Mouse (Mus musculus) cerebellum, adult 18-20 months (tissue): ENCODE measurements around the gene Smim13.

Experiments
- DNase-seq, 2 experiments: peaks; one replicate each; pipeline ENCODE4 v3.0.0; 2021

Smim13 gene

DNA sequence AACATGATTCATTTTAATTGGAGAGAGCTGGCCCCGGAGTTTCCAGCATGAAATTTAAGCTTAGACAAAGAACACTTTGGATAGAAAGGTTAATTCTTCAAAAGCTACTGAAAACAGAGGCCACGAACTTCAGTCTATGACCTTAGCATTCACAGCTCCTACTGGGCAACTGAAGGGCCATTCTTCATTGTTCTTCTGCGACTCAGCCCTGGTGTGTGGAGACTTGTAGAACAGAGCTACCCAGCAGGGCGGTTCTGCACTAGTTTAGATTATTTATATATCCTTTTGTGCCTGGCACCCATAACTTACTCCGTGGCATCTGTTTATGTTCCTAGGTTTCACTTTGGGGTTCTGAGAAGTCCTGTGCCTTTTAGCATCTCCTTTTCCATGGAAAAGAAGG is 44.0 kb downstream of the Smim13 start:
- no peak for DNase-seq

- DNase-seq: no peak
Measured at GRCm38 (mm10) chr13:41295886-41296285, 46.2 kb downstream of the Smim13 start.

GRCm38 (mm10) chr13:41296396-41296795 is 46.8 kb downstream of the Smim13 start:
- DNase-seq: peak in 1 of 2 experiments; percentile 10

DNA sequence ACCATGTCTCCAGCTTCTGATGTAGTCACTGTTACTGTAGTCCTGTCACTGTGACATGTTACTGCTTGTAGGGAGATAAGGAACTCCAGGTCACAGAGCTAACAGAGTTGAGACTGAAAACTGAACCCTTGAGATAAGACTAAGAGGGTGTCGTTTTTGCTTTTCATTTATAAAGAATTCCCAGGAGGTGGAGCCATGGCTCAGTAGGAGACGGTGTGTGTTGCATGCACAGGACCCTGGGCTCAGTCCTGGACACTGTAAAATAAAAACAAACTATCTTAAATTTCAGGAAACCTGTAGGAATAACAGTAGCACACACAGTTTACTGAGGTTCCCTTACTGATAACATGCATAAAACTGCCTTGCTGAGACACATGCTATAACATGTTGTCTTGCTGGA is 48.9 kb downstream of the Smim13 start:
- DNase-seq: no peak

DNA sequence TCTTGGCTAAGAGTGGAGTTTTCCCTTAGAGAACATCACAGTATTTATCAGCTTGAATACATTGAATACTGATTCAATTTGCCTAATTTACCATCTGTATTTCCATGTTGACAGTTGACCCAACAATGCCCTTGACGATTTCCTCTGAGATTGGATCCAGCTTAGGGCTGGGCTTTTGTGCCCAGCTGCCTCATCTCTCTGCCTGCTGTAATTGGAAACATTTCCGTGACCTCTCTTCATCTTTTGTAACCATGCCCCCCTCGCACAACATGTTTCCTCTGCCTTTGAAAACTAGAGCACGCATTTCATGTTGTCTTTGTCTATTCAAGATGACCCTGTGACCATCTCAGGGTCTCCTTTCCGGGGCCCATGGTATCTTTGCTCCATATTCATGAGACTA is 49.4 kb downstream of the Smim13 start:
- DNase-seq: no peak

GRCm38 (mm10) chr13:41300037-41300436 is 50.4 kb downstream of the Smim13 start:
- DNase-seq: no peak

DNA sequence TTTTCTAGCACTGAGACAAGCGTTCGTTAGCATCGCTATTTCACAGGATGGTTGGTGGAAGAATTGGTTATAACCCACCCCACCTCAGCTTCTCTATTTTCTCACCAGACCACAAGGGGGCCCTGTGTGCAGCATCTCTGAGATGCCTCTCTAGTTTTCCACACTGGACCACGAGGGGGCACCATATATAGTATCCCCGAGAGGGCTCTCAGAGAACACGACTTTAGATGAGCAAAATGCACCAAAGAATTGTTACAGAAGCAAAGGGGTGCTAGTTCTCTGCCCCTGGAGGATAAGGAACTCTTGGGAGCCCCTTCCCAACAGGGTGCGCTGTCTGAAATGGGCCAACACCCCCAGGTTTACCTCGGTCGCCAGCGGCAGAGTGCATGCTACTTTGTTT is 53.1 kb downstream of the Smim13 start:
- DNase-seq: peak; percentile 50 to 55

- no peak for DNase-seq
Measured at GRCm38 (mm10) chr13:41320749-41321148, 71.1 kb downstream of the Smim13 start.

GRCm38 (mm10) chr13:41321433-41321832 is 71.8 kb downstream of the Smim13 start:
- DNase-seq: no peak

GRCm38 (mm10) chr13:41324631-41325030 is 75.0 kb downstream of the Smim13 start:
- no peak for DNase-seq

- DNase-seq: no peak
Measured at GRCm38 (mm10) chr13:41325346-41325745, 75.7 kb downstream of the Smim13 start.

- no peak for DNase-seq
Measured at GRCm38 (mm10) chr13:41326134-41326533, 76.5 kb downstream of the Smim13 start.
